Mouse (Mus musculus): ENCODE data around the gene Dnajc7.

GRCm38 (mm10) chr11:100604321-100605005 is 15.5 kb downstream of the Dnajc7 start:
- TF ChIP-seq POLR2A (IDR thresholded peaks at IDR 0.05; ENCODE audit: extremely low read depth, insufficient read depth, low read length): no peak
- TF ChIP-seq CTCF (IDR thresholded peaks at IDR 0.05; ENCODE audit: extremely low read depth, insufficient read depth, low read length): no peak
